In the genomic region with DNA sequence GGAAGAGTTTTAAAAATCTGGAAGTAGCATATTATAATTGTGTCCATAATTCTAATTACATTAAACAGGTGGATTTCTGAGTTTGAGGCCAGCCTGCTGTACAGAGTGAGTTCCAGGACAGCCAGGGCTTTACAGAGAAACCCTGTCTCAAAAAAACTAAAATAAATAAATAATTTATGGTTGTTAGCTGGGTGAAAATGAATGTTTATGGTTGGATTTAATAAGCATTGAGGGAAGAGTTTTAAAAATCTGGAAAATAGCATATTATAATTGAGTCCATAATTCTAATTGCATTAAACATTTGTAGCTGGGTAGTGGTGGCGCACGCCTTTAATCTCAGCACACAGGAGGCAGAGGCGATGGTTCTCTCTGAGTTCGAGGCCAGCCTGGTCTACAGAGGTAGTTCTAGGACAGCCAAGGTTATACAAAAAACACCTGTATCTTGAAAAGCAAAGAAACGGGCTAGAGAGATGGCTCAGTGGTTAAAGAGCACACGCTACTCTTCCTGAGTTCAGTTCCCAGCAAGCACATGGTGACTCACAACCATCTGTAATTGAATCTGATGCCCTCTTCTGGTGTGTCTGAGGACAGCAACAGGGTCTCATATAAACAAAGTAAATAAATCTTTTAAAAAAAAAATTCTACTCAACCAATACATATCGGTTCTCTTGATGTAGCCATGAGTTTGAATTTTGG, we compare ENCODE assay signal across 13 mouse cellular contexts.
"Had no signal": no experiment of that assay in that cellular context is flagged by ENCODE, and none has a peak within 500 bp of the region (broad histone marks: within the 10 kb centered on the region; RNA-seq: fewer than 3 reads in every experiment).

No protein-coding gene starts in this region.

- H3K4me2 ChIP-seq: midbrain, embryonic 11.5 days had no signal

- H3K9me3 ChIP-seq: kidney, embryonic 15.5 days; liver, embryonic 13.5 days; neural tube, embryonic 13.5 days had no signal

- H3K9ac ChIP-seq: kidney, embryonic 15.5 days; liver, embryonic 13.5 days; neural tube, embryonic 13.5 days had no signal

- H3K27ac ChIP-seq: kidney, embryonic 15.5 days; left cerebral cortex, adult 2 months; liver, embryonic 13.5 days; neural tube, embryonic 13.5 days had no signal

- H3K4me3 ChIP-seq: kidney, embryonic 15.5 days; left cerebral cortex, adult 2 months; liver, embryonic 13.5 days; neural tube, embryonic 13.5 days had no signal

- DNase-seq: kidney, adult 8-10 months; kidney, postnatal 14 days; kidney, postnatal 4 days; layer of hippocampus, postnatal 36 days; liver, embryonic 13.5 days; lung, adult 2 months; lung, postnatal 14 days; lung, postnatal 4 days; midbrain, embryonic 14.5 days had no signal

- H3K36me3 ChIP-seq: kidney, embryonic 15.5 days; liver, embryonic 13.5 days; neural tube, embryonic 13.5 days had no signal

- H3K27me3 ChIP-seq: kidney, embryonic 15.5 days; liver, embryonic 13.5 days; neural tube, embryonic 13.5 days had no signal
